Mouse (Mus musculus) testis, adult 2 months (tissue): ENCODE results near the gene Zfp362.

Experiments
- CTCF ChIP-seq: fragments of 200-500 bp; IDR thresholded peaks from 2 replicates; pipeline ENCODE4 v1.5.1; 2012; ENCODE audit warnings: low read depth, mild to moderate bottlenecking, inconsistent platforms, low read length, moderate library complexity; ENCODE audit not compliant: control insufficient read depth, insufficient read depth, insufficient replicate concordance
- POLR2A ChIP-seq: fragments of 200-500 bp; IDR thresholded peaks from 2 replicates; pipeline ENCODE4 v1.6.1; 2012; ENCODE audit warnings: low read depth, mild to moderate bottlenecking, inconsistent platforms, low read length, moderate library complexity; ENCODE audit not compliant: control insufficient read depth

DNA sequence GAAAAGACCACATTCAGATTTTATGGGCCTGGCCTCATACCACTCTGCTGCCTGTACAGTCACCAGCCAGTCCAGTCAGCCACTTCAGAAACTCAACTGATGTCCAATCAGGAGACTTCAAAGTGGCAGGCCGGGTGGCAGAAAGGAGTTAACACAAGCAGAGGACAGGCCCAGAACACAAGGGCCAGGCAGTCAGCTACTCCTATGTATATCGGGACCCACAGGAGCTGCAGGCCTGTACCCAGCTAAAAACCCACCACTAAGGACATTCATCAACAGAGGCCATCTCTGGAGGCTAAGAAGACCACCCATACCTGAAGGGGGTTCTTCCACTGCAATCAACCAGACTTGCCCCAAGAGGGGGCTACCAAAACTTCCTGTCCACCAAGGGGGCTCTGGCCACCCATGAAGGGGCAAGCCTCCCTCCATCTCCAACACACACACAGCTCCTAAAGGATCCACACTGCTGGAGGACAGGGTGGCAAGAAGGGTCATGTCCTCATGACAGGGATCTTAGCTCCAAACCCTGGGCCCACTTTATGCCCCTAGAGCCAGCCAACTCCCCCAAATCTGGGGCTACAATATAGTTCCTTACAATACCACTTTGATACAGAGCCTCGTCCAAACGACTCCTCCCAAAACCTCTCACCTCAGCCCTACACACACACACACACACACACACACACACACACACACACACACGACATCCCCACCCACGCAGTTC lies 1.3 kb downstream of the Zfp362 start:
- TF ChIP-seq CTCF: no peak
- TF ChIP-seq POLR2A: no peak
